Mouse (Mus musculus) cerebellum, adult 8-10 months (tissue): ENCODE measurements around the gene Nprl3.
"Not testable (repeated sequence)": the region's sequence is repeated elsewhere in the genome, so short reads cannot be mapped to it uniquely, and the experiment has no call there.

Experiments used
- DNase-seq: peaks from one replicate; pipeline ENCODE4 v3.0.0; 2022

Nprl3 gene

DNA sequence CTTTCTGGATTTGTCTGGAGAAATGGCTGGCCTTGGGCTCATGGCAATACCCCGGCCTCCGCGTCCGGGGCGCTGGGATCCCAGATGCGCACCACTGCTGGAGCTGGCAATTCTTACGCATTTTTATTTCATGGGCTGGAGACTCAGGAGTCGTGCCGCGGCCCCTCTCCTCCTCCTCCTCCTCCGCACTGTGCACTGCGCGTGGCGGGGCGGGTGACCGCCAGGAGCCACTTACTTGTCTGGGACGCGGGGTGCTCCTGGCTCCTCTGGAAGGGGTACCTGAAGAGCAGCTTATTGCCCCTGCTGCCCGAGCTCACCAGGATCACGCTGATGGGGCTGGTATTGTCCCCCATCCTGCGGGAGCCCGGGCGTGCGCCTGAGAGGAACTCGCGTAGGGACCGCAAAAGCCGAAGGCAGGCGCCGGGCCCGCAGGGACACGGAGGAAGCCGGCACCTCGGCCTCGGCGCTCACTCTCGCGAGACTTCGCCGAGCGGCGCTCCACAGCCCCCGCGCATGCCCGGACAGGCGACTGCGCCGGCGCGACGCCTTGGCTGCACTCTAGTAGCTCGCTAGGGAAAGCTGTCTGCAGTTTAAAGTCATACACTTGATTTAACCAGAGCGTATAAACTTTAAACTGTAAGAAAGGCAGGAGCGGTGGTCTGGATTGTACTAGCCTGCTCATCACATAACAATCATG, at the start of gene Nprl3:
Nprl3 (minus strand) TSS at position 520 of the 697 bp plus-strand sequence.
- DNase-seq = peak; percentile 94

DNA sequence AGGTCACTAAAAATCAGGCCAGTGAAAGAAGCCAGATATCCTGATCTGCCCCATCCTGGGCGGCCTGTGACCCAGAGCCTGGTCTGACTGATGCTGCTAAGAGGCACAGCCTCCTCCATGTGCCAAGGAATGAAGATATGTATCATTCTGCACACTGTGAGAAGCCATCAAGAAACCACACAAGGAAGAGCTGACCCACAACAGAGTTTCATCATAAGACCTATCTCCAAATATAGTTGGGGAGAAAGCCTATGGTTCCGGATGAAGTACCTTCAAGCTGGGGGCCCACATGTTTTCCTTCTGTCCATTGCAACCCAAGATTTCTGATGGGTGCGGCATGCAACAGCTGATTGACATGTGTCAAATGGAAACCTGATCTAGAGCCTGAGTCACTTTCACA, 48.5 kb upstream of the Nprl3 start:
- DNase-seq = no peak

GRCm38 (mm10) chr11:32309928-32310327, 42.4 kb upstream of the Nprl3 start:
- DNase-seq = no peak

DNA sequence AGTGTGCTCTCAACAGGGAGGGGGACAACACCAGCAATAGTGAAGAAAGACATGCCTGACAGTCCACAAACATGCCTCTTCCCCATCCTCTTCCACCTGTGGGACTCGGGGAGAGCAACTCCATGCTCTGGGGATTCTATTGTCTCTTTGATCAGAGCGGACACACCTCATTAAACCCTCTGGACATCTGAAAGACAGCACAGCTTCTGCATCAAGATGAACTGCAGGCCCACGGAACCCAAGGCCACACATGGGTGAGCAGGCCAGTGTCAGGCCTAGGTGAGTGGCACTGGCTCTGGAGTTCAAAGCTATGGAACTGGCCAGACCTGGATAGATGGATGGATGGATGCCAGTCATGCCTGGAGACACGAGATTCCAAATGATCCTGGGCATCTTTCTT, 41.9 kb upstream of the Nprl3 start:
- no peak for DNase-seq

DNA sequence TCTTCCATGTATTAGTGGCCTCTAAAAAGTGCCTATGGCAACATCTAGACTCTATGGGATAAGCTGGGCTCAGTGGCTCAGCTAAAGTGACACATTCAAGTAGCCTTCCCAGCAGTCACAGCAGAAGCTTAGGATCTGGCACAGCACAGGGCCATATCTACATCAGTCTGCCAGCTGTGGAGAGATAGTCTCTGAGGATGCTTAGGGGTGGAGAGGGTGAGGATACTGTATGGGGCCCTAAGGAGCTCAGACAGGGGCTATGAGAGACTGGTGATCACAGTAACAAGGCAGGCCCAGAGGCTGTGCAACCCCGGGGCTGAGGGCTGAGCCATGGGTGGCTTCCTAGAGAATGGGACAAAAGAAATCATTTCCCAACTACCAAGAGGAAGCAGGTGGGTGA, 39.5 kb upstream of the Nprl3 start:
- DNase-seq = no peak

DNA sequence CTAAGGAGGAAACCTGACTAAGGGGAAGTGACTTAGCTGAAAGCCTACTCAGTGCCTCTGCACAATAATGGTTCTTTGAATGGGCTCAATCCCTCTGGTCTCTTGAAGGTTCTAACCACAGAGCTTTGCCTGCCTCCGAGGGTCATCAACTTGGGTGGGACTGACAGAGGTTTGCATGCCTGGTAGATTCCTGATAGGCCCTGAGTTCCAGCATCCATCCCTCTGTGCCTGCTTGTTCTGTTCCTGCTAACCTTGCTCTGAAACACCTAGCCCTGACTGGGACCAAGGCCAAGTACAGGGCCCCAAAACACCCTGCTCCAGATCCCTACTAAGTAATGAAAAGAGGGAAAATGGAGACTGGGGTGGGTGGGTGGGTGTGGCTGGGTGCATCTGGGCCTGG, 35.9 kb upstream of the Nprl3 start:
- no peak for DNase-seq

DNA sequence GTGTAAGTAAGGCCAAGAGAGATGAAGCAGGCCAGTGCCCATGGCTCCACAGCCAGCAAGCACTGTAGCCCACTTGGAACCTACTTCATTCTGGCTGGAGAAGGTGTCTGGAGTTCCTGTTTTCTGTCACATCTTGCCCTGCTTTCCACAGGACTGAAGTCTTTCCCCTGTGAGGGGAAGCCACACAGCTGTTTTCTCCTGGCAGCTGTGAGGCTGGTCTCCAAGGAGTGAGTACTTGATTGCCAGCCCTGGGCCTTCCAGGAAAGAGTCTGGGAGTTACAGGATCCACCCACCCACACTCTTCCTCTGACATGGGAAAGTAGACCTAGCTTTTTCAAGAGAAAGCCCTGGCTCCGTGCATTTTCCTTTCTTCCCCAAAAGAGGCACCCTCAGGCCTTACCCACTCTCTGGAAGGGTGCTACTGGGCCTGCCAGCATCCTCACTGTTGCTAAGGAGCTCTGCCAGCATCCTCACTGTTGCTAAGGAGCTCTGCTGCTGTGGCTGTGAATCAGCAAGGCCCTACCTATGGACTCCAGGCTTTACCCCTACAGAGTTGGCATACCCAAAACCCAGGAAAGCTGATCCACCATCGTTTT, 35.4 kb upstream of the Nprl3 start:
- no peak for DNase-seq

- no peak for DNase-seq
These were observed 34.0 kb upstream of the Nprl3 start for GRCm38 (mm10) chr11:32301506-32301905.

DNA sequence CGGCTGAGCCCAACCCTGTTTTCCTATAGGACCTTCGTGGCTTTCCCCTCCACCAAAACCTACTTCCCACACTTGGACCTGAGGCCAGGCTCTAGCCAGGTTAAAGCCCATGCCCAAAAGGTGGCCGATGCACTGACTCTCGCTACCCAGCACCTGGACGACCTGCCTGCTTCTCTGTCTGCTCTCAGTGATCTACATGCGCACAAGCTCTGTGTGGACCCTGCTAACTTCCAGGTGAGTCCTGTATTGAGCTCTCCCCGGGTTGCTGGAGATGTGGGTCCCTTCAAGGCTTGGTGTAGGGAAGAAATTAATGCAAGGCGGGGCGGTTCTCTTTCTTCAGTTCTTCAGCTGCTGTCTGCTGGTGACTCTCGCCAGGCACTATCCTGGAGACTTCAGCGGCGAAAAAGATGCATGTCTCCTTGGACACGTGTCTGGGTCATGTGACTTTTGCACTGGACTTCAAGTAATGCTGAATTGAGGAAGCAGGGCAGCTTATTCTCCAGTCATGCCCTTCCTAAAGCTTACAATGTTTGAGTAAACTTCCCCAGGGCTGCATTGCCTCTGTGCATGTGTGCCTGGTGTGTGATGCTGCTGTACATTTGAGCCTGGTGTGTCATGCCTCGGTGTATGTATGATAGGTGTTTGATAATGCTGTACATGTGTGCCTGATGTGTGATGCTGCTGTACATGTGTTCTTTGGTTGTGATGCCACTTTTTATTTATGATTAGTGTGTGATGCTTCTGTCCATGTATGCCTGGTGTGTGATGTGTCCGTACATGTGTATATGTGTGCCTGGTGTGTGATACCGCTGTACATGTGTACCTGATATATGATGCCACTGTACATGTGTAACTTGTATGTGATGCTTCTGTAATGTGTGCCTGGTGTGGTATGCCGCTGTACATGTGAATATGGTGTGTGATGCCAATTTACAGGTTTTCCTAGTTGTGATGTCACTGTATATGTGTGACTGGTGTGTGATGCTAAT, 33.1 kb upstream of the Nprl3 start:
- DNase-seq = no peak

- DNase-seq = peak; percentile 61
These were observed 32.4 kb upstream of the Nprl3 start, which contains the start of gene Hbq1a for GRCm38 (mm10) chr11:32299865-32300264. Hbq1a (plus strand) TSS chr11:32300069.

DNA sequence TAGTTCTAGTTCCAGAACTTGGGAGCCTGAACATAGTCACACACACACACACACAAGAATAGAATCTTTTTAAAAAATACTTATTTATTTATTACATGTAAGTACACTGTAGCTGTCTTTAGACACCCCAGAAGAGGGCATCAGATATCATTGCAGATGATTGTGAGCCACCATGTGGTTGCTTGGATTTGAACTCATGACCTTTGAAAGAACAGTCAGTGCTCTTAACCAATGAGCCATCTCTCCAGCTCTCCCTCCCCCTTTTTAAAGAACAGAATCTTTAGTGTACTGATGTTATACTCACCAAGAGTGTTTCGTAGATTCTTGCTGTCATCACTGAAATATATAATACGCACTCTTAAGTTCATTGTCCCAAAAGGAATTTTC, 31.0 kb upstream of the Nprl3 start:
- DNase-seq = no peak

DNA sequence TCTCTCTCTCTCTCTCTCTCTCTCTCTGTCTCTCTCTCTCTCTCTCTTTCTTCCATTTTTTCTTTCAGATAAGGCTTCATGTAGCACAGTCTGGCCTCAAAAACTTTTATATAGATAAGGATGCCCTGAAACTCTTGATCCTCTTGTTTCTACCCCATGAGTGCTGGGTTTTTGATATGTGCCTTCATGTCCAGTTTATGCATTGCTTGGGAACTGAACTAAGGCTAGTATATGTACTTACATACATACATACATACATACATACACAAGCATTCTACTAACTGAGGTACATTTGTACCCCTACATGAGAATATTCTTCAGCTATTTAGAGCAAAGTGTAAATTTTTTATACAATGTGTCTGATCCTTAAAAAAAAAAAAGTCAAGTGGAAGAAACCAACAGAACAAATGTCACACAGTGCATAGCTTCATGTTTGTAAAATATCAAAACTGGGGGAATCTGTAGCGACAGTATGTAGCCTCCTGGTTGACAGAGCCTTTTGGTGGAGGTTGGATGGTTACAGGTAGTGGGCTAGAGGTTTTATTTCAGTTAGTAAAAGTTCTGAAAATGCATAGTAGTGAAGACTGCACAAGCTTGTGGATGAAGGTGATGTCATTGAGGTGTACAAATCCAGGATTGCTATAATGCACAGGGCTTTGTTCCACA, 30.5 kb upstream of the Nprl3 start:
- DNase-seq = no peak

- not testable (repeated sequence) for DNase-seq
These were observed 29.9 kb upstream of the Nprl3 start for GRCm38 (mm10) chr11:32297417-32297816.

DNA sequence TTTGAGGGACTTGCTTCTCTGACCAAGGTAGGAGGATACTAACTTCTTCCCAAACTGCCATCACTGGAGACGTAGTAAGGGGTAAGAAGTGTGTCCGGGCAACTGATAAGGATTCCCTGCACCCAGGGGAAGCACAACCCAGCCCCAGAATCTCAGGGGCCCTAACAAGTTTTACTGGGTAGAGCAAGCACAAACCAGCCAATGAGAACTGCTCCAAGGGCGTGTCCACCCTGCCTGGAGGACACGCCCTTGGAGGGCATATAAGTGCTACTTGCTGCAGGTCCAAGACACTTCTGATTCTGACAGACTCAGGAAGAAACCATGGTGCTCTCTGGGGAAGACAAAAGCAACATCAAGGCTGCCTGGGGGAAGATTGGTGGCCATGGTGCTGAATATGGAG, 28.7 kb upstream of the Nprl3 start, which contains the start of gene Hba-a2:
Hba-a2 (plus strand) TSS at position 287 of the 400 bp plus-strand sequence.
- not testable (repeated sequence) for DNase-seq

DNA sequence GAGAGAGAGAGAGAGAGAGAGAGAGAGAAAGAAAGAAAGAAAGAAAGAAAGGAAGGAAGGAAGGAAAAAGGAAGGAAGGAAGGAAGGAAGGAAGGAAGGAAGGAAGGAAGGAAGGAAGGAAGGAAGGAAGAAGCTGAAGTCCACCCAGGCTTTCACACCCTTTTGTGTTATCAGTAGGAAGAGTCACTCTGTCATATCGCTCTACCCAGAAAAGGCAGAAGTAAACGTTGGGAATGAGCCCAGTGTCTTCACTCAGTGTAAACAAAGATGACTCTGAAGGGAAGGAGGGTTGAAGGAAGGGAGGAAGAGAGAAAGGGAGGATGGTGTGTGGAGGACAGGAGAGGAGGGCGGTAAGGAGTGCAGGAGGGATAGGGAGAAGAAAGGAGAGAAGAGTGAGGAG, 26.0 kb upstream of the Nprl3 start:
- DNase-seq = not testable (repeated sequence)

- DNase-seq = not testable (repeated sequence)
These were observed 25.3 kb upstream of the Nprl3 start for GRCm38 (mm10) chr11:32292819-32293218.

- DNase-seq = no peak
These were observed 20.0 kb upstream of the Nprl3 start for GRCm38 (mm10) chr11:32287493-32287825.

DNA sequence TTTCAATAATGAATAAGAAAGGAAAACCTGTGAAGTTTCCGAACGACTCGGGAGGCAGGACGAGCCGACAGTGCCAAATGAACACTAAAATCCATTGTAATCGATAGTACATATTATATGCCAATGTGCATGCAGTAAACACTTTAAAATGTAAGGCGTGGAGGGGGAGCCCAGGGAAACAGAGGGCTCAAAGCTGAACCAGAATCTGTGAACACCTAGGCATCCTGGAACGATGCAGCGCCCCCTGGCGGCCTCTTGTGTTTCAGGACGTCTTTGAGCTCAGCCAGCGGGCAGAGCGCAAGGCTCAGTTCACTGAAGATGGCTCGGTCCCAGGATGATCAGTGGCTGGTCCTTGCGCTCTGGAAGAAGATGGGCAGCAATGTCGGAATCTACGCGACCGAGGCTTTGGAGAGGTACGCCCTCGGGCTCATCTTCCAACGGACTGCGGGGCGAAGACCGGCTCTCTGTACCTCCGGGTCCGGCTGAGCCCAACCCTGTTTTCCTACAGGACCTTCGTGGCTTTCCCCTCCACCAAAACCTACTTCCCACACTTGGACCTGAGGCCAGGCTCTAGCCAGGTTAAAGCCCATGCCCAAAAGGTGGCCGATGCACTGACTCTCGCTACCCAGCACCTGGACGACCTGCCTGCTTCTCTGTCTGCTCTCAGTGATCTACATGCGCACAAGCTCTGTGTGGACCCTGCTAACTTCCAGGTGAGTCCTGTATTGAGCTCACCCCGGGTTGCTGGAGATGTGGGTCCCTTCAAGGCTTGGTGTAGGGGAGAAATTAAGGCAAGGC, 19.4 kb upstream of the Nprl3 start, which contains the start of gene Hbq1b:
Hbq1b (plus strand) TSS at position 271 of the 798 bp plus-strand sequence.
- peak; percentile 83 for DNase-seq

GRCm38 (mm10) chr11:32285887-32286286, 18.4 kb upstream of the Nprl3 start:
- DNase-seq = not testable (repeated sequence)

DNA sequence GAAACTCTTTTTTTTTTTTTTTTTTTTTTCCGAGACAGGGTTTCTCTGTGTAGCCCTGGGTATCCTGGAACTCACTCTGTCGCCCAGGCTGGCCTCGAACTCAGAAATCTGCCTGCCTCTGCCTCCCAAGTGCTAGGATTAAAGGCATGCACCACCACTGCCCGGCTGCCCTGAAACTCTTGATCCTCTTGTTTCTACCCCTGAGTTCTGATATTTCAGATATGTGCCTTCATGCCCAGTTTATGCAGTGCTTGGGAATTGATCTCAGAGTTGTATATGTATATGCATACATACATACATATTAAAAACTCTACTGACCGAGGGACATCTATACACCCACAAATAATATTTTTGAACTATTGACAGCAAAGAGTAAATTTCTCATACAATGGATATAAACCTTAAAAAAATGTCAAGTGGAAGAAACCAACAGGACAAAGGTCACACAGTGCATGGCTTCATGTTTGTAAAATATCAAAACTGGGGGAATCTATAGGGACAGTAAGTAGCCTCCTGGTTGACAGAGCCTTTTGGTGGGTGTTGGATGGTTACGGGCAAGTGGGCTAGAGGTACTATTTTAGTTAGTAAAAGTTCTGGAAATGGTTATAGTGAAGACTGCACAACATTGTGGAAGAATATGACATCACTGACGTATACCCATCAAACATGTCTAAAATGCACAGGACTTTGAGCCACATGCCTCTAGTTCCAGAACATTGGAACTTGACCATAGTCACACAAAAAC, 17.7 kb upstream of the Nprl3 start:
- DNase-seq = no peak

DNA sequence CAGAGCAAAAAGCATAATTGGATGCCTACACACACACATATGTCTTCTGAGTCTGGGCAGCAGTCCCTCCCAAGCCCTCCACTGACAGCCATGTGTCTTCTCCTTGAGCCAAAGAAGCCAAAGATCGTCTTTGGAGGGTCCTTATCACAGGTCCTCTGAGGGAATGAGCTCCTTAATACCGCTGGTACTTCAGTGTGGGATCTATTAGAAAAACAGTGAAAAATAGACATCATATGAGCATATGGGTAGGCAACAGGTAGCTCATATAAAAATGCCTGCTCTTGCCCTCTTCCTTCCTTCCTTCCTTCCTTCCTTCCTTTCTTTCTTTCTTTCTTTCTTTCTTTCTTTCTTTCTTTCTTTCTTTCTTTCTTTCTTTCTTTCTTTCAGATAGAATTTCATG, 17.1 kb upstream of the Nprl3 start:
- DNase-seq = not testable (repeated sequence)
